Mouse (Mus musculus): ENCODE results near the gene Pam16.

Pam16 gene

GRCm38 (mm10) chr16:4615297-4615696 lies 9.5 kb downstream of the Pam16 start:
- in situ Hi-C loops (cut with MboI; ENCODE audit: unreplicated experiment in 2 of 2) = loop anchor here in 1 of 2 experiments (5.0 kb wide), 1 partner anchor 102 kb away; the partner anchor contains the start of gene Nmral1

GRCm38 (mm10) chr16:4614639-4615038 lies 10.1 kb downstream of the Pam16 start:
- in situ Hi-C loops (cut with MboI; ENCODE audit: unreplicated experiment in 2 of 2) = loop anchor here (5.0 kb wide), 4 partner anchors 47 to 122 kb away; partner anchors contain the start of gene Nmral1 (in 1 of the 2)

- in situ Hi-C loops (cut with MboI; ENCODE audit: unreplicated experiment in 2 of 2) = loop anchor here (5.0 kb wide), 3 partner anchors 46 to 121 kb away; no protein-coding TSS in a partner anchor
These were observed 11.1 kb downstream of the Pam16 start for GRCm38 (mm10) chr16:4613736-4614135.

- in situ Hi-C loops (cut with MboI; ENCODE audit: unreplicated experiment in 2 of 2) = loop anchor here (5.0 kb wide), 3 partner anchors 44 to 119 kb away; no protein-coding TSS in a partner anchor
These were observed 13.1 kb downstream of the Pam16 start for GRCm38 (mm10) chr16:4611676-4612075.

GRCm38 (mm10) chr16:4611193-4611592 lies 13.6 kb downstream of the Pam16 start:
- in situ Hi-C loops (cut with MboI; ENCODE audit: unreplicated experiment in 2 of 2) = loop anchor here (5.0 kb wide), 3 partner anchors 44 to 119 kb away; no protein-coding TSS in a partner anchor

- in situ Hi-C loops (cut with MboI; ENCODE audit: unreplicated experiment in 2 of 2) = loop anchor here (5.0 kb wide), 3 partner anchors 36 to 296 kb away; no protein-coding TSS in a partner anchor
These were observed 16.2 kb downstream of the Pam16 start for GRCm38 (mm10) chr16:4608532-4609059.

GRCm38 (mm10) chr16:4607818-4608531 lies 16.8 kb downstream of the Pam16 start:
- in situ Hi-C loops (cut with MboI; ENCODE audit: unreplicated experiment in 2 of 2) = loop anchor here (5.0 kb wide), 3 partner anchors 36 to 296 kb away; no protein-coding TSS in a partner anchor

GRCm38 (mm10) chr16:4606431-4607084 lies 18.2 kb downstream of the Pam16 start:
- in situ Hi-C loops (cut with MboI; ENCODE audit: unreplicated experiment in 2 of 2) = loop anchor here (5.0 kb wide), 3 partner anchors 34 to 294 kb away; no protein-coding TSS in a partner anchor

GRCm38 (mm10) chr16:4605514-4606131 lies 19.2 kb downstream of the Pam16 start:
- in situ Hi-C loops (cut with MboI; ENCODE audit: unreplicated experiment in 2 of 2) = loop anchor here (5.0 kb wide), 3 partner anchors 33 to 293 kb away; no protein-coding TSS in a partner anchor

GRCm38 (mm10) chr16:4604293-4604837 lies 20.4 kb downstream of the Pam16 start:
- in situ Hi-C loops (cut with MboI; ENCODE audit: unreplicated experiment in 2 of 2) = no loop called here

- in situ Hi-C loops (cut with MboI; ENCODE audit: unreplicated experiment in 2 of 2) = no loop called here
These were observed 21.3 kb downstream of the Pam16 start for GRCm38 (mm10) chr16:4603453-4603837.

- in situ Hi-C loops (cut with MboI; ENCODE audit: unreplicated experiment in 2 of 2) = no loop called here
These were observed 21.9 kb downstream of the Pam16 start for GRCm38 (mm10) chr16:4602766-4603452.

GRCm38 (mm10) chr16:4602189-4602588 lies 22.6 kb downstream of the Pam16 start:
- in situ Hi-C loops (cut with MboI; ENCODE audit: unreplicated experiment in 2 of 2) = no loop called here

- in situ Hi-C loops (cut with MboI; ENCODE audit: unreplicated experiment in 2 of 2) = no loop called here
These were observed 24.0 kb downstream of the Pam16 start for GRCm38 (mm10) chr16:4600701-4601310.

GRCm38 (mm10) chr16:4599616-4600015 lies 25.2 kb downstream of the Pam16 start:
- in situ Hi-C loops (cut with MboI; ENCODE audit: unreplicated experiment in 2 of 2) = no loop called here

GRCm38 (mm10) chr16:4598891-4599543 lies 25.8 kb downstream of the Pam16 start:
- in situ Hi-C loops (cut with MboI; ENCODE audit: unreplicated experiment in 2 of 2) = no loop called here

- in situ Hi-C loops (cut with MboI; ENCODE audit: unreplicated experiment in 2 of 2) = no loop called here
These were observed 26.7 kb downstream of the Pam16 start for GRCm38 (mm10) chr16:4598041-4598440.

- in situ Hi-C loops (cut with MboI; ENCODE audit: unreplicated experiment in 2 of 2) = no loop called here
These were observed 27.5 kb downstream of the Pam16 start for GRCm38 (mm10) chr16:4597296-4597695.

- in situ Hi-C loops (cut with MboI; ENCODE audit: unreplicated experiment in 2 of 2) = no loop called here
These were observed 28.0 kb downstream of the Pam16 start for GRCm38 (mm10) chr16:4596836-4597235.

All from v-Abl transformed pro-B cells (cell line).